Mouse (Mus musculus): ENCODE results near the gene Phgr1. TPM values are rescaled to one million over a fixed set of nuclear protein-coding genes. Genes with fewer than 3 reads are reported as not detected.

Phgr1 gene
- not detected for total RNA-seq (2021)
- long read RNA-seq, experiment 1, result 0 reads
- long read RNA-seq, experiment 2, result 0 reads

DNA sequence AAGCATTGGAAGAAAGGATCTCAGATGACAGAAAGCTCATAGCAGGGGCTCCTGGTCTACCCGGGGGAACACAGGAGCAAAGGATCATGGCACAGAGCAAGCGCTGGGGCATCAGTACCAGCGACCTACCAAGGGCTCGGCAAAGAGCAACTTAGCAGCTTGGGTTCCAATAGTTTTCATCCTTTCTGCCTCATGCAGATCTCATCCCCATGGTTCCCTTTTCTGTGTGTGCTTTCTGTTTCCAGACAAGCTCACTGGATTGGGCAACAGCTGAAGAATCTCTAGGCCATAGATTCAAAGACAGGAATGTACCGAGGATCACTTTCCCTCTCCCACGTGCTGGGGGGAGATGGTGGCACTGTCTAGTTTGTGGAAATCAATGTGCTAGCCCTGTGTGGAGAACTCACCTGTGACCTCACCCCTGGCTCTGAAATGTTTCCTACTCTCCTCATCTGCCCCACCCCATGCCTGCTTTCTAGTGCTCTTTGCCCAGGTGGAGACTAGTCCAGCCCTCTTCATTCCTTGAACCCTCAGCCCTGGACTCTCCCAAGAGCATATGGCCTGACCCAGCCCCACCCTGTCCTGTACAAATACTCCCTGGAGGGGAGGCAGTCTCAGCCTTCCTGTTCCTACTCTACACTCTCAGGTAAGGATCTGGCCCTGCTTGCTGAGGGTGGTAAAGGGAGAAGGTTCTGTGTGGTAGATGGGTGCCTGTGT lies at the start of gene Phgr1:
Phgr1 (plus strand) TSS at position 612 of the 717 bp plus-strand sequence.
- no peak for DNase-seq (ENCODE audit: low spot score in 2 of 2)

DNA sequence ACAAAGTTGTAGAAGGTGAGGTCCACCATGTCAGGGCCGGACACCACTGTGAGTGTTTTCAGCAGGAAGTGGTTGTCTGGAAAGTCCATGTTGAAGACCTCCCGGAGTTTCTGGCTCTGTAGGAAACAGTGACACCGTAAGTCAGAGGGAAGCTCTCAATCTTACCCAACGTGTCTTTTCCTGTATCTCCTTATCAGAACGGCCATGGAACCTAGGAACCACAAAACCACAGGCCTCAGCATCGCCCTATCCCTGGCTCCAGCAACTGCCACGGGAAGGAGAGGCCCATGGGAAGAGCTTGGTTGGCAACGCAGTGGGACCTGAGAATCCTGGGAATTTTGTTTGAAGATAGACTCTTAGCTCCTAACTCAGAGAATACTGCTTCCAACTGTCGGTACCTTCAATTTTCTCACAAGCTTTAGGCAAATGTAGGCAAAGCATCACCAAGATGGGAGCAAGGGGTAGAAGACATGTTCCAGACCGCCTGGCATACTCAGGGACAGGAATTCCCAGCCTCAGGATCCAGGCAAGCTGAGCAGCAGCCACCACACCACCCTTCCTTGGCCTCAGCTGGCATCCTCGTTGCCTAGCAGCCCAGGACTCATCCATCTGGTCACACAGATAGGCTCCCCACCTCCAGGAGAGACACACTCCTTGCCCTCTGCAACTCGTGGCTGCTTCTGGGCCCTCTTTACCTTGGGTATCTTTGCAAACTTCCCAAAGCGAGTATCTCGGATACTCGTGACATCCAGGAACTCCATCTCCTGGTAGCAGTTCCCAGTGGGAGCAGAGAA lies 48.7 kb upstream of the Phgr1 start:
- no peak for DNase-seq (ENCODE audit: low spot score in 2 of 2)

DNA sequence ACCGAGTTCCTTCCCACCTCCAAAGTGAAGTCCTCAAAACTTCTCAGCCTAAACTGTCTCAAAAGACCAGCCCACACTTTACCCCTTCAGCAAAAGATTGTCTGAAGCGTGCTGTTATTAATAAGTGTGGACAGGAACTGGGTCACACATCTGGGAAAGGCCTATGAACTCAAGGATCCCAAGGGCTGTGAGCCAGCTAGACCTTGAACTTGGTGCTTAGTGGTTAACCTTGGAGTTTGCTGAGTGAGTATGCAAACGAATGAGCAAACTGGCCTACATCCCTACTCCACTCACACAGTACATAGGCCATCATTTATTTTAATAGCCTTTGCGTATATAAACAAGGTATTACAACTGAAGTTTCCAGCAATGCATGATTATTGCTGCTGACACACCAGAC lies 47.1 kb upstream of the Phgr1 start:
- DNase-seq (ENCODE audit: low spot score in 2 of 2), result no peak

DNA sequence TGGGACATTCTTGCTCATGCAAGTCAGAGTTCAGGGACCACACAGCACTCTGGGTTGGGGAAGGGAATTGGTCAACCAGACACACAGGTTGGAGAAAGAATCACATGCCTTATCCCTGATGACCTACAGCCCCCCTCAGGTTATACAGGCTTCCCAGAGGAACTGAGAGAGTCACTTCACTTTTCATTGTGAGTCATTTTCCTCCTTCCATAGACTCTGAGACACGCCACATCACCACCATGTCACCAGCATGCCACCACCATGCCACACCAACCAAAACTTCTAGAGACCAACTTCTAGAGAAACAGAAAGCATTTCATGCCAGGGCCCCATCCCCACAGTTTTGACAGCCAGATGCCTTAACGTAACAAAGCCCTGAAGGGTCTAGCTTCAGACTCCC lies 45.7 kb upstream of the Phgr1 start:
- no peak for DNase-seq (ENCODE audit: low spot score in 2 of 2)

DNA sequence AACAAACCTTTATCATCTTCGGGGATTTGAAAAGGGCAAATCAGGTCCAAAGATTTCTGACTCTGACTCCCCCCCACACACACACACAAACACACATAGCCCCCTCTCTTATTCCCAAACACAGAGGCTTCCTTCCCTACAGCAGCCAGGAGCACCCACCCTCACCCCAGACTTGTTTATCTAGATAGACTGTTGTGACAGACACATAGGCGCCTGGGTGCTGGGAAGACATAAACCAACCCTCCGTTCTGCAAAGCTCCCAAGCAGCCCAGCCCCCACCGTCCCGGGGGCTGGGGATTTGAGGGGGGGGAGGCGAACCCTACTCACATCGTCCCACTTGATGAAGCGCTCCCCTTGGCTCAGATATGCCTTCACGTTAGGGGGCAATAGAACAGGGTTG lies 44.7 kb upstream of the Phgr1 start:
- DNase-seq (ENCODE audit: low spot score in 2 of 2), result no peak

DNA sequence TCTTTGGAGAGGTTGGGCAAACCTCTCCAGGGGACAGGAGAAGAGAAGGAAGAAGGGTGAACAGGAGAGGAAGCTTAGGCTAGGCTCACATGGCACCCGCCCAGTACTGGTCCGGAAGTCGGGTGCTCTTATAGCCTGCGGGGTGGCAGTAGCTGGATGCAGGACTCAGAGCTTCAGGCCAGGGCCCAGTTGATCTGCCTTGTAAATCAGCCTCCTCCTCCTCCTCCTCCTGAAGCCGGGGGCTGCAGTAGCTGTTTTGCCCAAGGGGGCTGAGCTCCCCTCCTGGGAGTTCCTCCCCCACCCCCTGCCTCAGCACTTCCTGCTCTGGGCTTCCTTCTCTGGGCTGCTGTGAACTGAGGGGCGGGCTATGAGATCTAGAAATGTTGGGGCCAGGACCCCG lies 44.2 kb upstream of the Phgr1 start, which contains the start of gene Plcb2:
Plcb2 (minus strand) TSS at position 102 of the 400 bp plus-strand sequence.
- DNase-seq (ENCODE audit: low spot score in 2 of 2), result no peak

DNA sequence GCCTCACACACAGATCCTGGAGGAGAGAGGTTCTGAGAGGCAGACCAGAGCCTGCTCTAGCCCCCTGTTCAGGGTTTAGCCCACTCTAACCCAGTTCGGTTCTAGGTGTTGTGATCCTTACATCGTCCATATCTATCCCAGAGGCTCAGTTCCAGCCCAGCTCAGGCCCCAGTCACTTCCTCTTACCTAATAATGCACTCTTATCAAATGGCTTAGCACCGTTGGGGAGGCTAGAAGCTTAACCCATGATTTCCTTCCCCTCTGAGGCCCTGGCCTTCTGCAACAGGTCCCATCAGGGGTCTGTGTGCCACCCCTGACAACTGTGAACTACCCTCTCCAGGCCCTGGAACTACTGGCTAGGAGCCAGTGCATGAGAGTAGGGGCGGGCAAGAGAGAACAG lies 43.4 kb upstream of the Phgr1 start:
- DNase-seq (ENCODE audit: low spot score in 2 of 2), result no peak

DNA sequence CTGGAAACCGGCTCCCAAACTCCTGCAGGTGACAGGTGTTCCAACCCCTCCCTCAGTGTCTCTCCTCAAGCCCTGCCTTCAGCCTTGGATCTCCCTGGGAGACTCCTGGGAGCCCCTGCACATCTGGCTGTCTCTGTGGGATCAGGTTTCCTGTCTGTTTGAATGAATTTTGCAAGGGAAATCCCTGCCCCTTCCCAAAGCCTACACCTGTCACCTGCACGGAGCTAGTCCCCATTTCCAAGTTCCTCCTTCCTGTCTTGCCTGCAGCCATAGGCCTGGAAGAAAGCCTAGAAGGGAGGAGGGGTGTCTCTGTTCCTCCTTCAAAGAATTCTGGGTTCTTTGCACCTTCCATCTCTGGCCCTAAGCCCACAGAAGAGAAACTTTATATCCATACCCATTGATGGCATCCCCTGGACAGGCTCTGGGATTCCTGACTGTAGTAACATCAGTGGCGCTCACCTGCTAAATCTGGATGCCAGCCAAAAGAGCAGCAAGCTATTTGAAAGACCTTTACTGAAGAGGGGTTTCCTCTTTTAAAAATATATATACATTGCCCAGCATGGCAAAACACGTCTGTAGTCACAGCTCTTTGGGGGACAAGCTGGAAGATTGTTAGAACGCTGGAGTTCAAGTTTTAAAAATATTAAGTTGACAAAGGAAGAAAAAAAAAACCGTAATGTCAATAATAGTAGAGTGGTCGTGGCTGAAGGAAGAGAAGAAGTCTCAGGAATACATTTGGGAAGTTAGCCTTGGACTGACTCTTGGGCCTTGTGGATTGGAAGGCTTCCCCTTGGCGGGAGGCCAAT lies 42.5 kb upstream of the Phgr1 start:
- DNase-seq (ENCODE audit: low spot score in 2 of 2), result no peak

DNA sequence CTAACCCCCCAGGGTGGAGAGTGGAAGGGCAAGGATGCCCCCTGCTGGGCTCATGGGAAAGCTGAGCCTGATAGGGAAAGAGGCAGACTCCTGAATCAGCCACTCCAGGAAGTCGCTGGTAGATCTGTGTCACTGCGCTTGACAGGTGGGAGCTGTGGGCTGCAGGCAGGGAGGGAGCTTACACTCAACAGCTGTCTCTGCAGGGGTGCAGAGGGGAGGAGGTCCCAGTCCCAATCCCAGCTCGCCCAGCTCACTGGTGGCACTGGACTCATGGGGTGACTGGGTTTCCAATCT lies 42.0 kb upstream of the Phgr1 start:
- DNase-seq (ENCODE audit: low spot score in 2 of 2), result peak; percentile 77 to 82

DNA sequence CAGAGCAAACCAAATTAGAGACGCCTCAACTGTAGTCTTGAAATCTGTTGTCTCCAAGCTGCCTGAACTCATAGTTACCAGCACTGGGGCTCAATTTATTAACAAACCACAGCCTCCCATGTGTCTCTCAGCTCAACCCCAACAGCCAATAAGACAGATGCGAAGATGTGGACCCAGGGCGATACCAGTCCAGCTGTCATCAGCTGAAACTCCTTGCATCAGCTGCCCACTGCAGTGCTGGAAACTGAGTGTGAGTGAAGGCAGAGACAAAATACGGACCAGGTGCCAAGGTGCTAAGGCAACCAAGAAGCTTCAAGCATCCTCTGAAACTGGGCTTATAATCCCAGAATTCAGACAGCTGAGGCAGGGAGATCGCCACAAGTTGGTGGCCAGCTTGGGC lies 40.6 kb upstream of the Phgr1 start:
- no peak for DNase-seq (ENCODE audit: low spot score in 2 of 2)

DNA sequence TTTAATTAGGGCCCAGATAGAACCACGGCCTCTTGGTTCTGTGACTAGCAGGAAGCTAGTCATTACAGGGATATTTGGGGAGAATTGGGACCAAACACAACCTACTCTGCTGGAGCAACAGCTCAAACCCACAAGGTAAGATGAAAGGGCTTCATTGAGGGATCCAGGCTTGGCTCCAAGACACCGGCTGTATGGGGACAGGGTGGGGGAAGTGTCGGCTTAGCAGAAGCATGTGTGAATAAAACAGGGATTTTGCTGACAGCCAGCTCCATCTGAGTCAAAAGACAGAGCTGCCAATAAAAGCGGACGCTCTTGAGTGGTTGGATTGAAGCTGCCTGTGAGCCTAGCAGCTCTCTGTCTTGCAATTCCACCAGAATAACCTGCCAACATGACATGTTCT lies 39.2 kb upstream of the Phgr1 start:
- DNase-seq (ENCODE audit: low spot score in 2 of 2), result peak; percentile 53 to 80

DNA sequence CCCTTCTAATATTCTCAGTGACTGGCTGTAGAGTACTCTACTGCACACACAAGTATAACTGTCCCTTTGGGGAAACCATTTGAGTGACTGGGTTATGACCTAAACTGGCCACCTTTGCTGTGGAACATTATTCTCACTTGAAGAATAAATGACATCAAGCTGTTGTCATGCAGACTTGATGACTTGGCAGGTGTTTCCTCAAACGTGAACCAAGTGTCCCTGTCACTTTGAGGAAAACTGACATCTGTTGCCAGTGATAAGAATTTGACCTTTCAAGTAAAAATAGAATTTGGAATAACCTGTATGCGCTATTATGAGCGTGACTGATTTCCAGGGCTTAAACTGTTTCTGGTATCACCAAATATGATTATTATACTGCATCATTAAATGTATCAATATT lies 32.2 kb upstream of the Phgr1 start:
- no peak for DNase-seq (ENCODE audit: low spot score in 2 of 2)

DNA sequence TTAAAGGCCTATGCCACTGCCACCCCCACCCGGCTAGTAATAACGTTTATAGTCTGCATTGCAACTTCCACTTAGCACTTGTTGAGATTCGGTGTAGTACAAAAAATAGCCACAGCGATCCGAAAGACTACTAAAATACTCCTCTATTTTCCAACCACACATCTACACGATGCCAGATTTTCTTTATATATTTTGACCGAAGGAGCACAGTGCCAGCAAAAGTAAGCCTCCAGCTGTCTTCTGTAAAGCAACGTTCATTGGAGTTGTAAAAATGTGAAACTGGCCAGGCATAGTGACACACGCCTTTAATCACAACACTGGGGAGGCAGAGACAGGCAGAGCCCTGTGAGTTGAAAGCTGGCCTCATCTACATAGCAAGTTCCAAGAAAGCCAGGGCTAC lies 31.4 kb upstream of the Phgr1 start:
- no peak for DNase-seq (ENCODE audit: low spot score in 2 of 2)

DNA sequence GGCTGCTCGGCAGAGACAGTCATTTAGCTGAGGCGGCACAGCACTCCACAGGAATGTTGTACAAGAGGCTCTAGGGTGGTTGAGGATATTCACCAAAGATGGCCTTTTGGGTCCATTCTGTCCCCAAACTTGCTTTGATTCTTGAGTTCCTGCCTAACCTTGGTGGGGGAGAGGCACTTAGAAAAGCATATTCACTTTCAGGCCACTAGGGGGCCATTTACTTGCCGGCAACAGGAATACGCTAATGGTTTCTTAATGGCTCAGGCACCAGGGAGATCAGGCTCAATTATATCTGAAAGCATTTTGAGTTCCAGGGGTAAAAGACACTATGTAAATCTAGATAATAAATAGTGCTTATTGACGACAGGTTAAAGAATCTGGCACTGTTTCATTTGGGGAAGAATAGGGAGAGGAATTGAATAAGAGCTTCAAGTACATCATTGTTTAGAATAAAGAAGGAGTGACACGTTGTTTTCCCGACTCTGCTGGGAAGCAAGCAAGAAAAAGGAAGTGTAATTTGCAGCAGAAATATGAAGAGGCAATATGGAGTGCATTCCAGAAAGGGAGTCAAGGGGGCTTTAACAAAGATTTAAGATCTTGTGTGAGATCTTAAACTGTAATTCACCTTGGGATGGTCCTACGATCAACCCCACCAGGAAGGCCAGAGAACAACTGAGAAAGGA lies 29.2 kb upstream of the Phgr1 start:
- peak in 1 of 2 experiments; percentile 58 for DNase-seq (ENCODE audit: low spot score in 2 of 2)

DNA sequence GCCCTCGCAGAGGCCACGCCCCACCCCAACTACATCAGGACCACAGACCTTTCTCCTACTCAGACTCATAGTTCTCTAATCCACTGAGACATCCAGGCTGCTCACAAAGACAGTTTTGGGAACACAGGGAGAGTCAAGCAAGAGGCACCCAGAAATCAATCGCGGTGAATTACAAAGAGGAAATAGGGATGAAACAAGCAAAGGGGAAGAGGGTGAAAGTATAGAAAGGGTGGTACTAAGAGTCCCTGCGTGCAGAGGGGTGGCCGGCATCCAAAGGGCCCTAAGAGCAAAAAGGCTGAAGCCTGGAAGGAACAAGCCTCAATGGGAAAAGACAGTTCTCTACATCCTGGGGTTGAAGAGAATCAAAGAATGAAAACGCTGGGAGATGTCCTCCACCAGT lies 27.9 kb upstream of the Phgr1 start:
- DNase-seq (ENCODE audit: low spot score in 2 of 2), result no peak

DNA sequence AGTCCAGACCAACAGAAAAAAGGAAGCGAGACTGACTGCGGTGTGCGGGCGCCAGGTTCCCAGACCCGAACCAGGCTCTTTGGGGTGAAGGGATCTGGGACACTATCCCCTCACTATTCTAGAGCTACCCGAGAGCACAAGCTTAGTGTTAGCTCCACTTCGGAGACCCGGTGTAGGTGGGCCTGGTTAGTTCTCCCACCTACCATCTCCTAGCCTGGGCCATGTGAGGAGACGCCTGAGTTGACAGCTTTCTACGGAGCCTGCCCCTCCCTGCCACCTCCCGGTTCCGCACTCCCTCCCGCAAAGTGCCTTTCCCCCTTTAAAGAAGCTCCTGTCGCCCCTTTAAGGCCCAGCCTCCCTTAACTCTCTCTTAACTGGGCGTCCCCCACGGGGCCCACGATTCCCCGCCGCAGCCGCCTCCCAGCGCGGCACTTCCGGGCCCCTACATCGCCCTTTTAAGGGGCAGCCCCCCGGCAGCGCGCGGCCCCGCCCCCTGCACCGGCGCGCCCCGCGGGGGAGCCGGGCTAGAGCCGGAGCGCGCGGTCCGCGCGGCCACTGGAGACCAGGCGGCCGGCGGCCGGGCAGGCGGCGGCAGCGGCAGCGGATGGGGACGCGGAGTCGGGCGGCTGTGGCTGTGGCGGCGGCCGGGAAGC lies 27.2 kb upstream of the Phgr1 start, which contains the start of gene Inafm2:
Inafm2 (plus strand) TSS at position 527 of the 653 bp plus-strand sequence.
- peak; percentile 87 to 94 for DNase-seq (ENCODE audit: low spot score in 2 of 2)

DNA sequence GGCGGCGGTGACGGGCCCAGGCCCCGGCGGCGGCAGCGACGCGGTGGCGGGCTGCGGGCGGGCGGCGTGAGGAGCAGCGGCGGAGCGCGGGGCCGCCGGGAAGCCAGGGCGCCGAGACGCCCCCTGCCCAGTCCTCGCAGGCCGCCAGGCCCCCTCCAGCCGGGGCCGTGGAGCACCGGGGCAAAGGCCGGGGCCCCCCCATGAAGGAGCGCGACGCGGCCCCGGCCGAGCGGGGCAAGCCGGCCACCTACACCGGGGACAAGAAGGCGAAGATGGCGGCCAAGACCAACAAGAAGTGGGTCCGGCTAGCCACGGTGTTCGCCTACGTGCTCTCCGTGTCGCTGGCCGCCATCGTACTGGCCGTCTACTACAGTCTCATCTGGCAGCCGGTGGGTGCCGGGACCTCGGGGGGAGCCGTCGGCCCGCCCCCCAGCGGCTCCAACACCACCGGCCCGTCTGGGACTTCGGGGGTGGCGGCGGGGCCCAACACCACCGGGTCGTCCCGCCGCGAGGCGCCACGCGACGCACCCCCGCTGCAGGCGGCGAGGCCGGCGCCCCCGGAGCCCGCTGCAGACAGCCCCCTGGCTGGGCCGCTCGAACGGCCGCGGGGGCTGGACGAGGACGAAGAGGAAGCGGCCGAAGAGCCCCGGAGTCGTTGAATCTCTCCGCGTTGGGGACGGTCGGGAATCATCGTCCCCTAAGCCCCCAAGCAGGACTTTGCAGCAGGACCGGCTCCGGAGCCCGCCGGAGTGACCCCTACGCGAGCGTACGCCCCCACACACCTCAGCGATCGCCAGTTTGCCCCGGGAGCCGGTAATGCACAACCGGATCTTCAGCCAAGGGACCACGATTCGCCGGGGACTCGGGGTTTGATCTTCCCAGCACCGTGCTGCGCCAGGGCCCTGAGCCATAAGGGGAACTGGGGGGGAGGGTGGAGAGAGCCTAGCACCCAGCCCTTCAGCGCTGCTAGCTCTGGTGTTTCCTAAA lies 26.4 kb upstream of the Phgr1 start:
- DNase-seq (ENCODE audit: low spot score in 2 of 2), result no peak

DNA sequence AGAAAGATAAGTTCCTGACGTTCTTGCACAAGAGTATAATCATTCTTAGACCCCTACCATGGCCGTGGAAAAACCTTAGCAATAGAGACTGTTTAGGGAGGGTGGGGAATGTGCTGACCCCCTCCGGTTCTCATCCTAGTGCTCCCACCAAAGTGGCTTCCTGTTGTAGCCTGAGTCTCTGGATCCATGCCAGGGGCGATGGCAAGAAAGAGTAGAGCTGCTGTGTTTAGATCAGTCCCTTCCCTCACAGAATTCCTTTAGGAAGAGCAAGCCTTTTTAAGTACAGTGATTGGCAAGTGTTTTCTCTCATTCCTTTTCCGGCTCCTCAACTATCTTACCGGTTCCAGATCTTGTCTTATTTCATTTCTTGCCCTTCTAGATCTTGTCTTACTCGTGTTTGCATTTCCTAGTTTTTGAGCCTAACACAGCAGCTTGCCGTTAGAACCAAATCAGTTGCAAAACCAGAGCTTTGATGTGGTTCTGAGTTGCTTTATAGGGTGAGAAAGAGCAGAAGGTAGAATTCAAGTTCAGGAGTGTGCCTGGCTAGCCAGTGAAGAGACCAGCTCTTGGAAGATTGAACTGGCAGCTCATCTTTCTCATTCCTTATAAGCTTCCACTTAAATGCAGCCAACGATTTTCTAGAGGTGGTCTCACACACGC lies 25.1 kb upstream of the Phgr1 start:
- no peak for DNase-seq (ENCODE audit: low spot score in 2 of 2)

DNA sequence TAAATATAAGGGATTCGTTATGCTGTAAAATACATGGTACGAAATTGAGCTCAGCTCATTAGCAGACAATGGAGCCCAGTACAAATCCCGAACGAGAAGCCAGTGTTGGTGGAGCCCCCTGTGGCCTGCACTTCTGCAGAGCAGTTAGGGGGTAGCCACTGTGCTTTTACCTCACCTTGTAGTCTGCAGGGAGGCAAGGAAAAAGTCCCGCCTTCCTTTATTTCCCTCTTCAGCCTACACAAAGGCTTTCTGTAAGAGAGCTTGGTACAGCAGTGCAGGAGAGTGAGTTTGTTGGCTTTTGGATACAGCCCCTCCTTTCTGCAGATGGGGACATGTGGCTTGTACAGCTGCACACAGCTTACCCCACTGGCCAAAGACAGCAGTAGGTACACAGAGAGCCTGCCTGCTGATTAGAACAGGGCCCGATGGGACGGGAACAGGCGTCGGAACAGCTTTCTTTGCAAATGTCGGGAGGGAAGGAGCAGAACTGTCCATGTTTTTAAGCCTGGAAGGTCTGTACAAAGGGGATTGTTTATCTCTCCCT lies 23.2 kb upstream of the Phgr1 start:
- no peak for DNase-seq (ENCODE audit: low spot score in 2 of 2)
